8 mouse cellular contexts compared by ENCODE assay signal in genomic region chr17:28079618-28080017, GRCm38 (mm10). TPM values are rescaled to one million over a fixed set of nuclear protein-coding genes. Genes with fewer than 3 reads are reported as not detected.
DNase-seq lines count a peak whose midpoint lies in the region; ATAC-seq lines count a peak whose summit lies in the region.

No protein-coding gene starts in this region.

- H3K9me3 ChIP-seq in hindbrain, embryonic 10.5 days, result no peaks in the 10 kb centered on the region

- H3K4me3 ChIP-seq in hindbrain, embryonic 10.5 days, result peak overlapping the region; percentile 76

- no peaks in the 10 kb centered on the region for H3K36me3 ChIP-seq in hindbrain, embryonic 10.5 days

- peak; percentile 66 for DNase-seq in MEL-GATA-1-ER (ENCODE audit: extremely low read depth, low read depth)
- DNase-seq in cerebellum, adult 18-20 months, result peak; percentile 87 to 91
- peak; percentile 88 for DNase-seq in hindbrain, embryonic 10.5 days (ENCODE audit: low spot score)
- peak; percentile 85 to 92 for DNase-seq in layer of hippocampus, postnatal 10 days (ENCODE audit: low spot score in 2 of 2)
- peak; percentile 92 for DNase-seq in lung, postnatal 10 days
- peak; percentile 70 for DNase-seq in ovary, postnatal 14 days (ENCODE audit: low spot score)
- peak; percentile 83 to 95 for DNase-seq in thymus, postnatal 10 days (ENCODE audit: low spot score in 2 of 2)

- H3K27ac ChIP-seq in hindbrain, embryonic 10.5 days, result peak overlapping the region; percentile 78

- H3K4me1 ChIP-seq in hindbrain, embryonic 10.5 days (replicated peaks), result peaks cover 23% of the 10 kb centered on the region

- WGBS in hindbrain, embryonic 10.5 days, result 2% methylated on average over 25 of the region's 25 CpGs

- peaks cover 35% of the 10 kb centered on the region for H3K27me3 ChIP-seq in hindbrain, embryonic 10.5 days (ENCODE audit: insufficient read depth, poor library complexity, severe bottlenecking)

- peak; percentile 86 for ATAC-seq in frontal cortex, adult (ENCODE audit: low TSS enrichment)

RNA-seq across cellular contexts. Expression of gene Tcp11, which starts 0.8 kb away (rescaled TPM):
- 1.1 and 2.8 TPM in 2 replicates for polyA plus RNA-seq in hindbrain, embryonic 10.5 days (2016; fragmentation: Nextera tagmentation; extraction: Ambion mirVana)
- total RNA-seq in layer of hippocampus, postnatal 10 days (2021), result 1 to 10 TPM in 1 of 2 experiments, under 1 TPM in 1; 0.76 to 1.7 TPM

Comparison
In these comparisons a context has a peak if more than half of its experiments do, and no peak if none do; other contexts are left out.
1. Peak in every context shown above with its lines: DNase-seq, ATAC-seq, H3K4me3 ChIP-seq and H3K27ac ChIP-seq.